ENCODE assay signal across 8 mouse cellular contexts in genomic region chr3:130337857-130338256, GRCm38 (mm10).
DNase-seq lines count a peak whose midpoint lies in the region; ATAC-seq and TF ChIP-seq lines count a peak whose summit lies in the region.

No protein-coding gene starts in this region.

- no peak overlapping the region for H3K9ac ChIP-seq in forebrain, embryonic 11.5 days (ENCODE audit: low read length)
- H3K9ac ChIP-seq in intestine, embryonic 15.5 days, result no peak overlapping the region

- intact Hi-C loops in gastrocnemius, adult 2 months (cut with DNase I), result no loop called here

- TF ChIP-seq CTCF in gastrocnemius, adult 2 months (IDR thresholded peaks at IDR 0.05), result no peak

- H3K27ac ChIP-seq in forebrain, embryonic 11.5 days (ENCODE audit: low read depth, low read length), result no peak overlapping the region
- H3K27ac ChIP-seq in forebrain, embryonic 10.5 days, result no peak overlapping the region; the same call in 1 of the 2 replicates
- H3K27ac ChIP-seq in gastrocnemius, adult 2 months, result 0 out of 2 replicates have a peak overlapping the region, but pooled peaks have one; percentile 49
- peak overlapping the region; percentile 67 for H3K27ac ChIP-seq in intestine, embryonic 15.5 days

- 62% methylated on average over 13 of the region's 13 CpGs for WGBS in forebrain, embryonic 11.5 days
- 76% methylated on average over 13 of the region's 13 CpGs for WGBS in forebrain, embryonic 10.5 days
- 38% methylated on average over 13 of the region's 13 CpGs for WGBS in intestine, embryonic 15.5 days

- DNase-seq in forebrain, embryonic 11.5 days (ENCODE audit: low spot score), result peak; percentile 58
- DNase-seq in forebrain, embryonic 10.5 days (ENCODE audit: extremely low spot score, low spot score), result no peak
- DNase-seq in adrenal gland, adult (ENCODE audit: inconsistent age in 2 of 2, low spot score in 1 of 2), result peak; percentile 25 to 77
- DNase-seq in gastrocnemius, adult 2 months, result peak; percentile 25
- peak; percentile 60 to 66 for DNase-seq in lung, postnatal 4 days
- peak; percentile 6 for DNase-seq in yolk sac, embryonic 10.5 days (ENCODE audit: low spot score)

- H3K4me1 ChIP-seq in forebrain, embryonic 11.5 days (replicated peaks; ENCODE audit: control insufficient read depth, insufficient read depth, low read length), result no peaks in the 10 kb centered on the region
- H3K4me1 ChIP-seq in forebrain, embryonic 10.5 days, result peaks cover 6% of the 10 kb centered on the region
- H3K4me1 ChIP-seq in intestine, embryonic 15.5 days (replicated peaks), result no peaks in the 10 kb centered on the region

- H3K4me3 ChIP-seq in forebrain, embryonic 11.5 days (ENCODE audit: low read depth, low read length), result no peak overlapping the region
- H3K4me3 ChIP-seq in forebrain, embryonic 10.5 days, result no peak overlapping the region
- H3K4me3 ChIP-seq in gastrocnemius, adult 2 months, result peak overlapping the region; percentile 50
- H3K4me3 ChIP-seq in intestine, embryonic 15.5 days (replicated peaks), result no peak overlapping the region

- ATAC-seq in forebrain, embryonic 11.5 days (replicated peaks; ENCODE audit: low FRiP score), result peak; percentile 61; the same call in 1 of the 2 replicates
- ATAC-seq in intestine, embryonic 15.5 days, result peak; percentile 91
- ATAC-seq in monocyte, adult 5-6 weeks (replicated peaks; ENCODE audit: insufficient number of reproducible peaks, low FRiP score, low TSS enrichment, poor library complexity, severe bottlenecking), result no peak

- H3K4me2 ChIP-seq in forebrain, embryonic 11.5 days (ENCODE audit: low read depth, low read length, severe bottlenecking), result no peak overlapping the region
- H3K4me2 ChIP-seq in intestine, embryonic 15.5 days (replicated peaks), result peak overlapping the region; percentile 47

- no peaks in the 10 kb centered on the region for H3K9me3 ChIP-seq in forebrain, embryonic 11.5 days (ENCODE audit: control insufficient read depth, low read length)
- H3K9me3 ChIP-seq in forebrain, embryonic 10.5 days, result no peaks in the 10 kb centered on the region
- no peaks in the 10 kb centered on the region for H3K9me3 ChIP-seq in intestine, embryonic 15.5 days

- no peaks in the 10 kb centered on the region for H3K27me3 ChIP-seq in forebrain, embryonic 11.5 days (ENCODE audit: control insufficient read depth, insufficient read depth, low read length)
- H3K27me3 ChIP-seq in forebrain, embryonic 10.5 days (ENCODE audit: poor library complexity, severe bottlenecking), result no peaks in the 10 kb centered on the region
- H3K27me3 ChIP-seq in intestine, embryonic 15.5 days (replicated peaks), result no peaks in the 10 kb centered on the region

- no peaks in the 10 kb centered on the region for H3K36me3 ChIP-seq in forebrain, embryonic 11.5 days (ENCODE audit: control insufficient read depth, insufficient read depth, low read length)
- no peaks in the 10 kb centered on the region for H3K36me3 ChIP-seq in forebrain, embryonic 10.5 days (replicated peaks)
- H3K36me3 ChIP-seq in intestine, embryonic 15.5 days, result no peaks in the 10 kb centered on the region

Comparison
In these comparisons a context has a peak if more than half of its experiments do, and no peak if none do; other contexts are left out.
1. H3K27ac ChIP-seq: peak in gastrocnemius, adult 2 months (single experiment) and intestine, embryonic 15.5 days (single experiment); none in forebrain, embryonic 11.5 days (single experiment) and forebrain, embryonic 10.5 days (single experiment).